Mouse (Mus musculus): Measurements from ENCODE around the gene Slc6a18. TPM values are rescaled to one million over a fixed set of nuclear protein-coding genes. Genes with fewer than 3 reads are reported as not detected.

Slc6a18 gene
- total RNA-seq, 2 experiments from 2014 or later: not detected

Other genes with a start within 250 kb of the Slc6a18 start
- gene Lpcat1, start 210.8 kb downstream of the Slc6a18 start, total RNA-seq (2021): 10 to 100 TPM; 53.9 to 56.5 TPM
- under 1 TPM; 0.16 to 0.29 TPM for gene Slc6a3, start 141.3 kb downstream of the Slc6a18 start, total RNA-seq (2021)
- gene Clptm1l, start 74.0 kb downstream of the Slc6a18 start, total RNA-seq (2021): 100 to 1,000 TPM; 121 to 125 TPM
- 1 to 10 TPM; 2.6 to 4.4 TPM for gene Tert, start 51.1 kb downstream of the Slc6a18 start, total RNA-seq (2021)
- gene Slc6a19, start 26.8 kb upstream of the Slc6a18 start, total RNA-seq (2021): under 1 TPM in 1 of 2 experiments, not detected in 1; 0.44 TPM
- 1 to 10 TPM; 6.2 to 6.7 TPM for gene Slc12a7, start 55.1 kb upstream of the Slc6a18 start, total RNA-seq (2021)
- 10 to 100 TPM; 13.7 to 14.1 TPM for gene Nkd2, start 169.6 kb upstream of the Slc6a18 start, total RNA-seq (2021)